Mouse (Mus musculus) cerebellum, adult 2 months (tissue): ENCODE data around the gene Adamts5.

Experiments used
- CTCF ChIP-seq: fragments of 200-500 bp; IDR thresholded peaks from 2 replicates; pipeline ENCODE4 v1.5.1; 2011; ENCODE audit warnings: low read depth, mild to moderate bottlenecking, control low read depth, low read length, moderate library complexity, borderline replicate concordance; ENCODE audit not compliant: insufficient read depth
- POLR2A ChIP-seq: fragments of 200-500 bp; IDR thresholded peaks from 2 replicates; pipeline ENCODE4 v1.6.1; 2011; ENCODE audit warnings: low read length, control low read depth, borderline replicate concordance; ENCODE audit not compliant: insufficient read depth

DNA sequence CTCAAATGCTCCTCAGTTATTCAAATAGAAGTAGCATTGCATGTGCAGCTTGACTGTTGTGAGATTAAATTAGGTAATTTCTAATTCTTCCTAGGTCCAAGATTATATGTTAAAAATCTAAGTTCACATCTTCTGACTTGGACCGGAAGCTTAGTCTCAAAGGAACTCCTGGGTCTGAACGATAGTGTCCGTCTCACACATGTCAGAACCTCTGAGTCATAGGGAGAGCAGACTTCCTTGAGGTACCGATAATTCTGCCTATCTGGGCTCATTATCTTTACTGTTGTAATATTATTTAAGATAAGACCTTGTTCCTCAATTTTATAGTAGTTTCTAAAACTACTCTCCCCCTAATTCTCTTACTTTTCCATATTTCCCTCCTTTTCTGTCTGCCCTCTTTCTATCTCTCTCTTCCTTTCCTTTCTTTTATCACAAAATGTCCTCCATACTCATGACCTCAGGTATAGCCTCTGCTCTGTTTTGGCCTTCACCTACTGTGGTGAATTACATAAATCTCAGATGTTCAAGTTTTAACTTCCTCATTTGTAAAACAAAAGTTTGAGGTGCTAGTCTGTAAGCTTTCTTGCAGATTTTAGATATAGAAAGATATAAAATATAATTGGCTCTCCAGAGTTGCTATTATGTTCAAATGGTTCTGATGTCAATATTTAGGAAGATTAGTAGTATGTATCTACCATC lies 36.8 kb downstream of the Adamts5 start:
- TF ChIP-seq POLR2A (no peak), CTCF (no peak)
